Mouse (Mus musculus): ENCODE results near the gene Gm11983. TPM values are rescaled to one million over a fixed set of nuclear protein-coding genes. Genes with fewer than 3 reads are reported as not detected.
"Not testable (repeated sequence)": the region's sequence is repeated elsewhere in the genome, so short reads cannot be mapped to it uniquely, and the experiment has no call there.

Gm11983 gene
- polyA plus RNA-seq, 1 experiment from 2014 or later, result not detected

DNA sequence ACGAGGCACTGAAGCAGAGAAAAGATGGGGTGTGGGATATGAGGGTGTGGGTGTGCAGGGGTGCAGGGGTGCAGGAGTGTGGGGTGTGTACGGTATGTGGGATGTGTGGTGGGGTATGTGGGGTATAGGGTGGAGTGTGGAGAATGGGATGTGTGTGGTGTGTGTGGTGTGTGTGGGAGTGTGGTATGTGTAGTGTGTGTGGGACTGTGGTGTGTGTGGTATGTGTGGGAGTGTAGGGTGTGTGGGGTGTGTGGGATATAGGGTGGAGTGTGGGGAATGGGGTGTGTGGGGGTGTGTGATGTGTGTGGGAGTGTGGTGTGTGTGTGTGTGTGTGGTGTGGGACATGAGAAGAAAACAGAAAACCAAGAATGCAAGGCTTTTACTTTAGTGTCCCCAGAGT, 14.3 kb downstream of the Gm11983 start:
- no peak overlapping the region for H3K9ac ChIP-seq (ENCODE audit: low read length)
- H3K9me3 ChIP-seq (replicated peaks; ENCODE audit: control insufficient read depth, low read length), result no peaks in the 10 kb centered on the region
- 86% methylated on average over 2 of the region's 2 CpGs for WGBS
- H3K27me3 ChIP-seq (ENCODE audit: control insufficient read depth, insufficient read depth, low read length), result no peaks in the 10 kb centered on the region
- no peaks in the 10 kb centered on the region for H3K36me3 ChIP-seq (ENCODE audit: control insufficient read depth, insufficient read depth)
- no peak overlapping the region for H3K4me3 ChIP-seq (ENCODE audit: low read length)
- H3K4me2 ChIP-seq (ENCODE audit: low read depth, low read length), result no peak overlapping the region
- no peak overlapping the region for H3K27ac ChIP-seq (ENCODE audit: low read length)
- ATAC-seq (replicated peaks; ENCODE audit: extremely low read depth, insufficient read depth, low FRiP score), result no peak; the same call in 1 of the 2 replicates
- no peaks in the 10 kb centered on the region for H3K4me1 ChIP-seq (ENCODE audit: control insufficient read depth, insufficient read depth, low read length)

- WGBS, result 93% methylated on average over 4 of the region's 4 CpGs
- no peak for ATAC-seq (replicated peaks; ENCODE audit: extremely low read depth, insufficient read depth, low FRiP score)
- Histone ChIP-seq H3K9me3 (replicated peaks; ENCODE audit: control insufficient read depth, low read length) (no peaks in the 10 kb centered on the region; the same call in 1 of the 2 replicates), H3K9ac (ENCODE audit: low read length) (no peak overlapping the region), H3K4me3 (ENCODE audit: low read length) (no peak overlapping the region), H3K4me2 (ENCODE audit: low read depth, low read length) (no peak overlapping the region), H3K27me3 (ENCODE audit: control insufficient read depth, insufficient read depth, low read length) (no peaks in the 10 kb centered on the region), H3K4me1 (ENCODE audit: control insufficient read depth, insufficient read depth, low read length) (no peaks in the 10 kb centered on the region), H3K36me3 (ENCODE audit: control insufficient read depth, insufficient read depth) (no peaks in the 10 kb centered on the region), H3K27ac (ENCODE audit: low read length) (no peak overlapping the region)
Measured at GRCm38 (mm10) chr11:6814486-6814885, 23.0 kb downstream of the Gm11983 start.

DNA sequence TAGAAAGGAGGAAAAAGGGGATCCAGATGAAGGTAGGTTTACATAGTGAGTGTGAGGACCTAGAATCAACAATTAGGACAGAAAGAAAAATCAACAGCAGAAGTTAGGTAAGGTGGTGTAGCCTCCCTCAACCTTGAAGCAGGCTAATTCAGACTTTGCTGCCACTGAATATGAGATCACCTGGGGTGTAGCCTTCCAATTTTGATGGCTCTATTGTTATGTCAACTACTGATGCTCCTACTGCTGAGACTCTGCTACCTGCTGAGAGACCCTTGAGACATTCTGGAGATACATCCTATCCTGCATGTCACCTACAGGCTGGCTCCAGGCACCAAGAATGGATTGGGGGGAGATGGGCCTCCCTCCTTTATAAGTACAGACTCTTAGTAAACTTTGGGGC, 34.6 kb downstream of the Gm11983 start:
- H3K4me1 ChIP-seq (ENCODE audit: control insufficient read depth, insufficient read depth, low read length); H3K27ac ChIP-seq (ENCODE audit: low read length); H3K9ac ChIP-seq (ENCODE audit: low read length); ATAC-seq (replicated peaks; ENCODE audit: extremely low read depth, insufficient read depth, low FRiP score); H3K9me3 ChIP-seq (replicated peaks; ENCODE audit: control insufficient read depth, low read length); H3K4me2 ChIP-seq (ENCODE audit: low read depth, low read length); H3K27me3 ChIP-seq (ENCODE audit: control insufficient read depth, insufficient read depth, low read length); H3K4me3 ChIP-seq (ENCODE audit: low read length); H3K36me3 ChIP-seq (ENCODE audit: control insufficient read depth, insufficient read depth): not testable (repeated sequence)

GRCm38 (mm10) chr11:6790690-6791089, 46.8 kb downstream of the Gm11983 start:
- 90% methylated on average over 3 of the region's 3 CpGs for WGBS
- Histone ChIP-seq H3K27ac (ENCODE audit: low read length) (no peak overlapping the region), H3K4me3 (ENCODE audit: low read length) (no peak overlapping the region), H3K36me3 (ENCODE audit: control insufficient read depth, insufficient read depth) (no peaks in the 10 kb centered on the region), H3K9me3 (replicated peaks; ENCODE audit: control insufficient read depth, low read length) (0 out of 2 replicates have a peak, but pooled peaks cover 2% of the 10 kb centered on the region), H3K27me3 (ENCODE audit: control insufficient read depth, insufficient read depth, low read length) (no peaks in the 10 kb centered on the region), H3K4me1 (ENCODE audit: control insufficient read depth, insufficient read depth, low read length) (no peaks in the 10 kb centered on the region), H3K9ac (ENCODE audit: low read length) (no peak overlapping the region), H3K4me2 (ENCODE audit: low read depth, low read length) (no peak overlapping the region)
- ATAC-seq (replicated peaks; ENCODE audit: extremely low read depth, insufficient read depth, low FRiP score), result no peak

Other genes starting within 250 kb of the Gm11983 start
- gene Nacad, start 231.6 kb downstream of the Gm11983 start, polyA plus RNA-seq (2015; fragmentation: Nextera tagmentation; extraction: Ambion mirVana), result 1.0 and 1.1 TPM in 2 replicates
- 49.8 and 51.0 TPM in 2 replicates for gene Tbrg4, start 211.6 kb downstream of the Gm11983 start, polyA plus RNA-seq (2015; fragmentation: Nextera tagmentation; extraction: Ambion mirVana)
- not detected in 2 replicates for gene Wap, start 199.0 kb downstream of the Gm11983 start, polyA plus RNA-seq (2015; fragmentation: Nextera tagmentation; extraction: Ambion mirVana)
- gene Ramp3, start 179.1 kb downstream of the Gm11983 start, polyA plus RNA-seq (2015; fragmentation: Nextera tagmentation; extraction: Ambion mirVana), result 4.3 and 5.9 TPM in 2 replicates
- 0.74 and 1.1 TPM in 2 replicates for gene Adcy1, start 225.8 kb upstream of the Gm11983 start, polyA plus RNA-seq (2015; fragmentation: Nextera tagmentation; extraction: Ambion mirVana)

Measured in heart, embryonic 16.5 days (tissue).